Mouse (Mus musculus) hindbrain, embryonic 10.5 days (tissue): ENCODE measurements at regions not wholly inside any gene's neighbourhood (a gene's known extent, or its start where the extent isn't known, plus 50 kb on each side); places are given as distances from the start of the nearest gene placed in this dataset.

ENCODE experiments used
- DNase-seq: peaks from one replicate; pipeline ENCODE4 v3.0.0-alpha.2; 2017; ENCODE audit warnings: low spot score
- H3K27ac ChIP-seq: fragments of 300-500 bp; sonication (generic); 2 replicates; pipeline ENCODE4 v1.5.1; 2016; ENCODE audit warnings: mild to moderate bottlenecking, moderate library complexity
- H3K27me3 ChIP-seq: fragments of 300-500 bp; sonication (generic); 2 replicates; pipeline ENCODE4 v1.6.1; 2016; ENCODE audit warnings: mild to moderate bottlenecking; ENCODE audit not compliant: poor library complexity, insufficient read depth, severe bottlenecking
- H3K36me3 ChIP-seq: fragments of 300-500 bp; sonication (generic); 2 replicates; pipeline ENCODE4 v1.6.1; 2016; ENCODE audit warnings: mild to moderate bottlenecking, moderate library complexity
- H3K4me1 ChIP-seq: fragments of 300-500 bp; sonication (generic); replicated peaks from 2 replicates; pipeline ENCODE4 v1.6.1; 2016; ENCODE audit warnings: mild to moderate bottlenecking
- H3K4me3 ChIP-seq: fragments of 300-500 bp; sonication (generic); 2 replicates; pipeline ENCODE4 v1.5.1; 2016; ENCODE audit warnings: mild to moderate bottlenecking, moderate library complexity
- H3K9me3 ChIP-seq: fragments of 300-500 bp; sonication (generic); 2 replicates; pipeline ENCODE4 v1.6.1; 2016; ENCODE audit warnings: mild to moderate bottlenecking, moderate library complexity
- WGBS: fragments of 180-500 bp; shearing (Covaris S2); methylation state at CpG from one replicate; pipeline ENCODE4 v1.1.7; 2016; 5-methylcytosine and 5-hydroxymethylcytosine counted together

DNA sequence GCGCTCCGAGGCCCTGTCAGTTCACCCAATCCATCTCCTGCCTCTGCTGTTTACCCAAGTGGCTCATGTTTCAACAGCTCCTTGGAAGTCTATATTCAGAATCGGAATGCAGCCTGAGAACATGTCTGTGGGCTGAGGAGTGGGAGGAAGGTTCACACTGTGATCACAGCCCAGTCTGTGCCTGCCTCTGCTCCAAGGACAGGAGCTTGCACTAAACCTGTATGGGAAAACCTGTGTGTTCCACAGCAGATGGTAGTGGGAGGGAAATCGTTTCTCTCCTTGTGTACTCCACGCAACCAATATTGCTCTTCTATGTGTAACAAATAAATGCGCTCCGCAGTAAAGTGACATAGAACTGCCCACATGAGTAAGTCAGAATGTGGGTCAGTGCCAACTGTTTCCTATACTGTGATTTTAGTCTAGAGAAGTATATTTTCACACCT lies 514.0 kb upstream of the Epha7 start:
- no peaks in the 10 kb centered on the region for H3K9me3 ChIP-seq
- no peaks in the 10 kb centered on the region for H3K36me3 ChIP-seq
- no peaks in the 10 kb centered on the region for H3K27me3 ChIP-seq
- peaks cover 24% of the 10 kb centered on the region for H3K4me1 ChIP-seq
- DNase-seq: peak; percentile 17
- no peak overlapping the region for H3K4me3 ChIP-seq
- H3K27ac ChIP-seq: no peak overlapping the region
- 67% methylated on average over 7 of the region's 7 CpGs for WGBS

DNA sequence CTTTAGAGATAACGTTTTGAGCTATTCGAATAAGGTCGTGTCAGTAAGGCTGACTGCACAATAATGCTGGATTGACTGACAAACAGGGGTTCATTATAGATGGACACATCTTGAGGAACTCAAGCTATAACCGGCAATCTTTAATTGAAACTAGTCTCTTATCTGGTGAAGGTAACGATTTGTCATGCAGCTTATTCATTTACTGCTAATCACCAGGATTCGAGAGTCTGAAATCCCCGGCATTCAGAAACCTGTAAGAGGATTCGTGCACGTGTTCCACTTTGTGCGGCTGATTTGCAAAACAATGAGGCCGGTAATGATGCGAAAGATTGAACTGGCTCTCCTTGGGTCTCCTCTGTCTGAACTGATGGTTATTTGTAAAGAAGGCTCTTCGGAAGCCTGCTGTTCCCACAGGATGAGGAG lies 512.9 kb upstream of the Epha7 start:
- H3K36me3 ChIP-seq: no peaks in the 10 kb centered on the region
- H3K27me3 ChIP-seq: no peaks in the 10 kb centered on the region
- H3K4me1 ChIP-seq: peaks cover 24% of the 10 kb centered on the region
- no peak overlapping the region for H3K27ac ChIP-seq
- H3K4me3 ChIP-seq: peak overlapping the region; percentile 13; the same call in 1 of the 2 replicates
- no peaks in the 10 kb centered on the region for H3K9me3 ChIP-seq
- DNase-seq: peak; percentile 16
- WGBS: 26% methylated on average over 13 of the region's 13 CpGs

DNA sequence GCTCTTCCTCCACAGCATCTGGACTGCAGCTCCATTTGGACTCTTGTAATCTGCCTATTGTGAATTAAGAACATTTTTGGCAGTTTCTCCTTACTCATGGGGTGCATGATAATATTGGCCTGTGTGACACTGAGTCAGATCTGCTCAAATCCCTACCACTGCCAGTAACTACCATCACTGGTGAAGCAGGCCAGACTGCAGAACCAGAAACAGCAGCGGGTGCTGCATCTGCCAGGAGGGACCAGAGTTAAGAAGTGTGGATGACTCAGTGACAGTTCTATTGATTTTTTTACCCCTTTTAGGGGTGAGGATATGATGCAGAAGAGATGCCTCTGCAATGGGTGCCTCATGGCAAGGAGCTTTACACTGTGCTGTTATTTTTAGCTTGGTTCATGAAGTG lies 511.2 kb upstream of the Epha7 start:
- no peaks in the 10 kb centered on the region for H3K36me3 ChIP-seq
- H3K27ac ChIP-seq: no peak overlapping the region
- DNase-seq: no peak
- WGBS: 66% methylated on average over 1 of the region's 1 CpGs
- H3K9me3 ChIP-seq: no peaks in the 10 kb centered on the region
- no peak overlapping the region for H3K4me3 ChIP-seq
- peaks cover 24% of the 10 kb centered on the region for H3K4me1 ChIP-seq
- no peaks in the 10 kb centered on the region for H3K27me3 ChIP-seq

DNA sequence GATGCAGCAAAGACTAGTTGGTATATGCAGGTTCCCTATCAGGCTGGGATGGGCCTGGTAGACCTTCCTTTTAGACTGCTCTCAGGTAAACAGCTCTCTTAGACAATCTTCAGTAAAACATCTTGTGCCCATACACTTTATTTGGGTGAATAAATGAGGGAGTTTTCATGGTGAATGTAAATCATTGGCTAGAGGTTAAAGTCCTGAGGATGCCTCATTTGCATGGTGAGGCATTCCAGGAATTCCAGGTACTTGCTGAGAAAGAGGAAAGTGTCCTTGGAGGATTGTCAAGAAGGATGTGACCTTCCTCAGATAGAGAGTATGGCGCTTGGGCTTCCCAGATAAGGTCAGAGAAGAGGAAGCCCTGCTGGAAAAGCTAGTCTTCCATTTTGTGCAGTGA lies 481.9 kb upstream of the Epha7 start:
- whole genome bisulfite sequencing: 84% methylated on average over 1 of the region's 1 CpGs
- no peaks in the 10 kb centered on the region for H3K9me3 ChIP-seq
- H3K27me3 ChIP-seq: no peaks in the 10 kb centered on the region

DNA sequence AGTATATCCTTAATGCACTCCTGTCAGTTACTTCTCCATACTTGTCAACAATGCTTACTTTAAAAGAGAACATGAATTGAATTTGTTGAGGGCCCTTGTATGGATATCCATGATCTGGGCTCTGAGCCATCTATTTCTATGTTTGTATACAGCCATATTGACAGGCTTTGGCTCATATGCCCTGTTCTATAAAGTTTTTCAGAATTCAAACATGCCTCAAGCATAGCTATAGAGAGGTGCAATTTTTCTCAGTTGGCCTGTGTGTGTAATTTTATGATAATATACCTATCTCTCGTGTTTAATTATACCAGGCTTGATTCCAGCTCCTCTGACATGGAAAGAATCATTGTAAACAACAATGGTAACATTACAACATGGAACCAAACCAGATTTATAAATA lies 448.4 kb upstream of the Epha7 start:
- Histone ChIP-seq H3K27me3 (no peaks in the 10 kb centered on the region), H3K9me3 (no peaks in the 10 kb centered on the region), H3K36me3 (no peaks in the 10 kb centered on the region), H3K4me1 (no peaks in the 10 kb centered on the region), H3K4me3 (no peak overlapping the region), H3K27ac (no peak overlapping the region)
- no peak for DNase-seq
- WGBS: 82% methylated on average over 1 of the region's 1 CpGs

More for the DNA sequence above, 481.9 kb upstream of the Epha7 start:
- no peaks in the 10 kb centered on the region for H3K4me1 ChIP-seq
- H3K36me3 ChIP-seq: no peaks in the 10 kb centered on the region
- no peak for DNase-seq
- H3K27ac ChIP-seq: no peak overlapping the region
- H3K4me3 ChIP-seq: no peak overlapping the region

DNA sequence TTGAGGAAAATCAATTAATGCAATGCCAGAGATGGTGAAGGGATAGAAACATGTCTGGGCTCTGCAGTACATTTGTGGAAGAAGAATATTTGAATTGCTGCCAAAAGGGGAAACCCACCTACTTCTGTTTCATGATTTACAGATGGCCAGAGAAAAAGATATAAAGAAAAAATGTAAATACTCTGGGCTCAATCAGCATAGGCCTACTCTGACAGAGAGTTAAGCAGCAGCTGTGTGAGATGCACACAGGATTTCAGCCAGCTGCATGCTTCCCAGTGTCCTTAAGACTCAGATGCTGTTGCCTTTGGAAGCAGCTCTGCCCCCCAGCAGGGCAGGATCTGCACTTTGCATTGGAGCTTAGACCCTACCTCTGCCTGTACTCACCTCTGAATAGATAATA lies 435.8 kb upstream of the Epha7 start:
- no peak overlapping the region for H3K4me3 ChIP-seq
- DNase-seq: no peak
- no peaks in the 10 kb centered on the region for H3K27me3 ChIP-seq
- no peaks in the 10 kb centered on the region for H3K4me1 ChIP-seq
- no peaks in the 10 kb centered on the region for H3K36me3 ChIP-seq
- no peaks in the 10 kb centered on the region for H3K9me3 ChIP-seq
- H3K27ac ChIP-seq: no peak overlapping the region

DNA sequence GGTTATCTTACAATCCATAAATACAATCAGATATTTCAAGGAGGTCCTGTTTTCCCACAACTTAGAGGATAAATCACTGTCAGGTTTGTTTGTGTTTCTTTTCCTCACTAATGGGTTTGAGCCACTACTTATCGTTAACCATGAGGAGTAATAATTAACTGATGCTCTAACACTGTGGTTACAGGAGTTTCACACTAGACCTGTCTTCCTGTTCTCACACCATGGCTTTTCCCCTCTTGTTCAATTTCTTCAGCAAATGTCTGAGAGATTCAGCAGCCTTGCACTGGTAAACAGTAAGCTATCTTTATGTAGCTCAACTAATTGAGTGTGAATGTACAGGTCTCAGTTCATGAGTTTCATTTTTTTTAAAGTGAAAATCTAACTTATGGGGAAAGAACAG lies 434.3 kb upstream of the Epha7 start:
- WGBS: 82% methylated on average over 1 of the region's 1 CpGs
- Histone ChIP-seq H3K27me3 (no peaks in the 10 kb centered on the region), H3K4me1 (no peaks in the 10 kb centered on the region), H3K4me3 (no peak overlapping the region), H3K27ac (no peak overlapping the region), H3K9me3 (no peaks in the 10 kb centered on the region), H3K36me3 (no peaks in the 10 kb centered on the region)
- DNase-seq: no peak

DNA sequence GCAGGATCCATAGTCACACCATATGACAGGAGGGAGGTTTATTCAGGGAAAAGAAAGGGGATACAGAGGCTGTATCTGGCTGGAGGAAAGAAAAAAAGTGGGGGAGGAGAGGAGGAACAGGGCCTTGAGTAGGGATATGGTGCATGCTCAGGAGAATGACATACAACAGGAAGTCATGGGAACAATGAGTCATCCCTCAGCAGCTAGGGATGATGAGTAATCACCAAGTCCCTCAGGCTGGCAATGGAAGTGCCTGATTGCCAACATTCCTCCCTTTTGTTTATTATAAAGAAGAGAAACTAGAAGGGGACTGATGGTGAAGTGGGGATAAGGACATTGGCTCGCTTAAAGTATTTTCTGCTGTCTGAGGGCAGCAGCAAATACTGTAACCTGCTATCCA lies 388.6 kb upstream of the Epha7 start:
- Histone ChIP-seq H3K27ac (no peak overlapping the region), H3K36me3 (no peaks in the 10 kb centered on the region), H3K9me3 (no peaks in the 10 kb centered on the region), H3K27me3 (no peaks in the 10 kb centered on the region), H3K4me1 (no peaks in the 10 kb centered on the region), H3K4me3 (no peak overlapping the region)
- 84% methylated on average over 1 of the region's 1 CpGs for WGBS
- no peak for DNase-seq

DNA sequence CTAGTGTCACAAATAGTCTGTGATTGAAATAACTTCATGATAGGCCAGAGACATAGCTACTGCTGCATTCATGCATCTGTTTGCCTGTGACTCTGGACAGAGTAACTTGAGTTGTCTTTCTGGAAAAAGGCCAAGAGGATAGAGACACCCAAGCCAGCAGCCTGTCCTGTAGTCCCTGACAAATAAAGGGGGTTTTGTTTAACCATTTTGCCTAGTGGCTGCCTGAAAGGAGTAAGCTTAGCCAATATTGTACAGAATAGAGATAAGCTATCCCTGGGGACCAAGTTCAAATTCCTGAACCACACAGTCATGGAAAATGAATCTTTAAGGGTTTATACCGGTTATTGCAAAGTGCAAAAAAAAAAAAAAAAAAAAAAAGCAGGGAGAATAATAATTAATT lies 372.8 kb upstream of the Epha7 start:
- no peak overlapping the region for H3K4me3 ChIP-seq
- 83% methylated on average over 1 of the region's 1 CpGs for WGBS
- H3K27ac ChIP-seq: no peak overlapping the region
- no peaks in the 10 kb centered on the region for H3K36me3 ChIP-seq
- no peaks in the 10 kb centered on the region for H3K4me1 ChIP-seq
- no peaks in the 10 kb centered on the region for H3K27me3 ChIP-seq
- H3K9me3 ChIP-seq: no peaks in the 10 kb centered on the region
- no peak for DNase-seq

DNA sequence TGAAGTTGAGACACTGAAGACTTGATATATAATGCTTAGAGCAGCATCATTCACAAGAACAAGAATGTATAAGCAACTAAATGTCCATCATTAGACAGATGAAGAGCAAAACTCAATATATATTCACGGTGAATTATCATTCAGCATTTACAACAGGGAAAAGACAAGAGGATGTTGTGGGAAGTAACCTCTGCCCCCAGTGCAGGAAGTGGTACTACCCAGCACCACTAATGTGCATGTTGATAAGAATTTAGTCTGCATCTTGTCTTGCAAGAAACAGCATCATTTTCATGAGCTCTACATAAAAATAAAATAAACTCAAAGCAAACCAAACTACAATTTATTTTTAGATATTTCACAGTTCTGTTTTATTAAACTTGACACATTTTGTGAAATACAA lies 359.8 kb upstream of the Epha7 start:
- Histone ChIP-seq H3K4me3 (no peak overlapping the region), H3K27me3 (no peaks in the 10 kb centered on the region), H3K27ac (no peak overlapping the region), H3K9me3 (no peaks in the 10 kb centered on the region), H3K36me3 (no peaks in the 10 kb centered on the region), H3K4me1 (no peaks in the 10 kb centered on the region)
- 80% methylated on average over 1 of the region's 1 CpGs for WGBS
- no peak for DNase-seq

DNA sequence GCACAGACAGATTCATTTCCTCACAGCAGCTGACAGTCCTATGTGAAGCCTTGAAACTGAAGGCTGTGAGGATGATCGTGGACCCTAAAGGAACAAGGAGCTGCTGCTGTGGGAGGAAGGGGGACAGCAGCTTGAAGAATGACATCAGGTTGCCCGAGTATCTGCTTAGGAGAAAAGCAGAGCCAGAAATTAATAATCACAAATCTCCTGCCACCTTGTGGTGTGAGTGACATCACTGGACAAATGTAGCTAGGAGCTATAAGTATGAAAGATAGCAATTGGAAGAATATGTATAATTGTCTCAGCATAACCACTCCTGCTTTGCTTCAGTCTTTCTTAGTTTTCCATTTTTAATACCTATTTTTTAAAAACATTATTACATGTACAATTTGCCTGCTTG lies 356.6 kb upstream of the Epha7 start:
- Histone ChIP-seq H3K36me3 (no peaks in the 10 kb centered on the region), H3K27ac (no peak overlapping the region), H3K4me3 (no peak overlapping the region), H3K27me3 (no peaks in the 10 kb centered on the region), H3K4me1 (no peaks in the 10 kb centered on the region), H3K9me3 (no peaks in the 10 kb centered on the region)
- WGBS: 58% methylated on average over 2 of the region's 2 CpGs
- DNase-seq: no peak
